Mouse (Mus musculus) forebrain, embryonic 13.5 days (tissue): ENCODE results near the gene Ahdc1. TPM values are rescaled to one million over a fixed set of nuclear protein-coding genes. Genes with fewer than 3 reads are reported as not detected.

ENCODE experiments used
- ATAC-seq: fragments of 200-750 bp; cut with Nextera tagmentation; 2 replicates; pipeline ENCODE4 v1.8.0; 2017
- H3K27ac ChIP-seq: fragments of 300-500 bp; sonication (generic); 2 replicates; pipeline ENCODE4 v1.5.1; 2015; ENCODE audit warnings: inconsistent platforms, mild to moderate bottlenecking, moderate library complexity
- H3K27me3 ChIP-seq: fragments of 300-500 bp; sonication (generic); 2 replicates; pipeline ENCODE4 v1.6.1; 2015; ENCODE audit warnings: mild to moderate bottlenecking, inconsistent platforms
- H3K36me3 ChIP-seq: fragments of 300-500 bp; sonication (generic); 2 replicates; pipeline ENCODE4 v1.6.1; 2015; ENCODE audit warnings: mild to moderate bottlenecking, inconsistent platforms; ENCODE audit not compliant: poor library complexity, severe bottlenecking
- H3K4me1 ChIP-seq: fragments of 300-500 bp; sonication (generic); 2 replicates; pipeline ENCODE4 v1.6.1; 2015; ENCODE audit warnings: inconsistent platforms
- H3K4me2 ChIP-seq: fragments of 300-500 bp; sonication (generic); 2 replicates; pipeline ENCODE4 v1.6.1; 2015; ENCODE audit warnings: inconsistent platforms, mild to moderate bottlenecking, moderate library complexity
- H3K4me3 ChIP-seq: fragments of 300-500 bp; sonication (generic); 2 replicates; pipeline ENCODE4 v1.5.1; 2015; ENCODE audit warnings: mild to moderate bottlenecking, inconsistent platforms
- H3K9ac ChIP-seq: fragments of 300-500 bp; sonication (generic); 2 replicates; pipeline ENCODE4 v1.6.1; 2015; ENCODE audit warnings: mild to moderate bottlenecking, inconsistent platforms
- H3K9me3 ChIP-seq: fragments of 300-500 bp; sonication (generic); replicated peaks from 2 replicates; pipeline ENCODE4 v1.6.1; 2016; ENCODE audit warnings: inconsistent platforms
- WGBS: fragments of 180-500 bp; shearing (Covaris S2); methylation state at CpG from one replicate; pipeline ENCODE4 v1.1.7; 2015; 5-methylcytosine and 5-hydroxymethylcytosine counted together
- polyA plus RNA-seq: library from polyadenylated mRNA; unstranded; fragments of >200 nt; fragmentation: Nextera tagmentation; extraction: Ambion mirVana; gene quantifications from 2 replicates; pipeline ENCODE4 v1.2.1, GENCODE M21; 2015

Gene Ahdc1
- polyA plus RNA-seq, 1 experiment from 2014 or later, result 7.3 TPM

DNA sequence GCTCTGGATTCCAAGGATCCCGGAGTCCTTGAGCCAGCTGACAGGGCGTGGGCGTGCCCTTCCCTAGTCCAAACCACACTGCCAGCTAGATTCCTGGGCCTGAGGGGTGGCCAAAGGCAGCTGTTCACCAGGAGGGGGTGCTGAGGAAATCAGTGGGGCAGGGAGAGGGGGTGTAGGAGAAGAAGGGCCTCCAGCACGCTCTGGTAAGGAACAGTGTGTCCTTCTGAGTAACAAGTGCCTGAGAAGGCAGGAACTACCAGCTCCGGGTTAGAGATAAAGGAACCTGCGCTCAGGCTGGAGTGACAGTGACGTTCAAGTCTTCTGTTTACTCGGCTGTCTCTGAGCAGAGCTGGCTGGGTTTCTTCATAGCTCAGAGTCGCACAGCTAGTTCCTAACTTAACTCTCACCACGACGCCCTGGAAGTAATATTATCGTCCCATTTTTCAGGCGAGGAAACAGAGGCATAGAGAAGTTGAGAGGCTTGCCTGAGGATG, 96.8 kb downstream of the Ahdc1 start:
- no peak for ATAC-seq
- Histone ChIP-seq H3K4me2 (no peak overlapping the region), H3K27ac (no peak overlapping the region), H3K9ac (no peak overlapping the region), H3K27me3 (no peaks in the 10 kb centered on the region), H3K4me1 (peaks cover 4% of the 10 kb centered on the region; the same call in 1 of the 2 replicates), H3K36me3 (no peaks in the 10 kb centered on the region), H3K9me3 (no peaks in the 10 kb centered on the region), H3K4me3 (no peak overlapping the region)
- WGBS, result 63% methylated on average over 13 of the region's 13 CpGs

DNA sequence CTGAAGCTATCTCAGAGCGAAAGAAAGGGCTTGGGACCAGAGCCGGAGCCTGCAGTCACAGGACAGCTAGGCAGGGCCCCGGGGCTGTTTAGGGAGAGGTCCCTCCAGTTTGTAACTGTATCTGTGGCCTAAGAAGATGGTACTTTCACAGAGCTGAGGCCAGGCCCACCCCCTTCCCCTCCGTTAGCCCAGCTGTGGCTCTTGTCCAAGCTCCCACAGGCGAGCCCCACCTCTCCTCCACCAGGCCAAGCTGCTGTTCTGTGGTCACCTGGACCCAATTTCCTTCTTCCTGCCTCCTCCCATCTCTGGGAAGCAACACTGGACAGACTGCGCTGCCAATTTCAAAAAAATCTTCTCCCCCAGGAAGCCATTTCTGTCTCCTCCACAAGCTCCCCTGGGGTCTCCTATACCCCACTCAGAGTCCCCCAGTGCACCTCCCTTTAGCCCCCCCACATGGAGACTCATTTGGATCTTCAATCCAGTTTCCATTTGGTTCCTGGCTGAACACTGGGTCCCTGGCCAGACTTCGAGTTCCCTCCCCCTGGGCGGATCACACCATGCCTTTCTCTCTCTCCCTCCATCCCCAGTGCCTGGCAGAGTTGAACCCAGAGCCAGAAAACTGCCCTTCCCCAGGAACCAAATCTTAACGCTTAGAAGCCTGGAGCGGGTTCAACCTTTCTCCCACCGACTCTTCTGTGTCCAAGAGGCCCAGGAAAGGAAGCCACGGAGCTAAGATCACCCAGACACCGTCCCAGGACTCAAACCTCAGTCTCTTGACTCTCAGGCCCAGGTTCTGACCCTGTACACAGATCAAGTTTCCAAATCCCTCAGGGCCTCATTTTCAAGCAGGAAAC, 97.6 kb downstream of the Ahdc1 start:
- Histone ChIP-seq H3K27ac (no peak overlapping the region), H3K4me2 (no peak overlapping the region), H3K9ac (no peak overlapping the region), H3K27me3 (no peaks in the 10 kb centered on the region), H3K36me3 (no peaks in the 10 kb centered on the region), H3K9me3 (no peaks in the 10 kb centered on the region), H3K4me3 (no peak overlapping the region), H3K4me1 (peaks cover under 1% of the 10 kb centered on the region; the same call in 1 of the 2 replicates)
- no peak for ATAC-seq
- 79% methylated on average over 13 of the region's 13 CpGs for WGBS

DNA sequence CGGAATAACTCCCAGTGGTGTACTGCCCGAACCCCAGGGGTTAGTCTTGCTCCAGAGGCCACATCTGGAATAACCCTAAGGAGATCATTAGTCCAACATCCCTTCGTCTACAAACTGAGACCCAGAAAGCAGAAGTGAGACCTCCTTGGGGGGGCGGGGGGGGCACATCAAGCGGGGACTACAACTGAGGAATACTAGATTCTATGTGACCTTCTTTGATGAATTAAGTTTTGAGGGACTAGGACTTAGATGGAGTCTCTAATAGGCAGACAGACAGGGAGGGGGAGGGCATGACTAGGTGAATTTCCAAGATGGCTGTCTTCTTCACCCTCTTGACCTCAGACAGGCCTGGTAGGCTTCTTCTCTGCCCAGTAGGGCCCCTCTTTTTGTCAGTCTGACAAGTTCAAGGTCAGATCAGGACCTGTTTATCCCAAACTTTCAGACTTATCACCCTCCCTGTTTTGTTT, 98.3 kb downstream of the Ahdc1 start:
- no peaks in the 10 kb centered on the region for H3K9me3 ChIP-seq
- no peaks in the 10 kb centered on the region for H3K4me1 ChIP-seq
- WGBS, result 81% methylated on average over 5 of the region's 5 CpGs
- no peaks in the 10 kb centered on the region for H3K27me3 ChIP-seq
- H3K4me3 ChIP-seq, result no peak overlapping the region
- no peak overlapping the region for H3K4me2 ChIP-seq
- H3K9ac ChIP-seq, result no peak overlapping the region
- no peaks in the 10 kb centered on the region for H3K36me3 ChIP-seq
- no peak overlapping the region for H3K27ac ChIP-seq
- no peak for ATAC-seq

DNA sequence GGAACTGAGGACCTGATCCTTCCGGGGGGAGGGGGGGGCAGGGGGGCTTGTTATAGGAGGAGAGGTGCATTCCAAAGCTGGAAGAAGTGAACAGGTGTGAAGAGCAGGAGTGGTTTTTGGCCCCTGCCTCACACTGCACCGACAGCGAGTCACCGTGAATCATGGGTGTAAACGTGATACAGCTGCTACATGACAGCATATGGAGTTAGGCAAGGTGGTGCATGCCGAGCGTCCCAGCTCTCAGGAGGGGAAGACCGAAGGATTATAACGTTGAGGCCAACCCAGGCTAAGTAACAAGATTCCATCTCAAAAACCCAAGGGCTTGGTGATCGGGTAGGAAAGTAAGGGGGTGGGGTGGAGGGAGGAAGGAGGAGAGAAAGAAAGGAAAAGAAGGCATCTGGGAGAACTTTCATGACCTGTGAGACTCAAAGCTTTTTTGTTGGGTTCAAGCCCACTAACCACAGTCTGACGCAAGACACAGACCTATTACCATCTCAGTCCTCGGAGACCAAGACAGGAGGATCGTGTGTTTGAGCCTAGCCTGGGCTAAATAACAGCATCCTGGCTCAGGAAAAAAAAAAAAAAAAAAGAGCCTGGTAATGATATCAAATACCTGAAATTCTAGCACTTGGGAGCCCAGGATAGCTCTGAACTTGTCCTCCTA, 101.2 kb downstream of the Ahdc1 start:
- no peak overlapping the region for H3K4me2 ChIP-seq
- no peaks in the 10 kb centered on the region for H3K36me3 ChIP-seq
- ATAC-seq, result no peak
- H3K4me3 ChIP-seq, result no peak overlapping the region
- 74% methylated on average over 13 of the region's 13 CpGs for WGBS
- H3K9ac ChIP-seq, result no peak overlapping the region
- H3K27ac ChIP-seq, result no peak overlapping the region
- H3K27me3 ChIP-seq, result no peaks in the 10 kb centered on the region
- H3K9me3 ChIP-seq, result no peaks in the 10 kb centered on the region
- H3K4me1 ChIP-seq, result peaks cover 6% of the 10 kb centered on the region

DNA sequence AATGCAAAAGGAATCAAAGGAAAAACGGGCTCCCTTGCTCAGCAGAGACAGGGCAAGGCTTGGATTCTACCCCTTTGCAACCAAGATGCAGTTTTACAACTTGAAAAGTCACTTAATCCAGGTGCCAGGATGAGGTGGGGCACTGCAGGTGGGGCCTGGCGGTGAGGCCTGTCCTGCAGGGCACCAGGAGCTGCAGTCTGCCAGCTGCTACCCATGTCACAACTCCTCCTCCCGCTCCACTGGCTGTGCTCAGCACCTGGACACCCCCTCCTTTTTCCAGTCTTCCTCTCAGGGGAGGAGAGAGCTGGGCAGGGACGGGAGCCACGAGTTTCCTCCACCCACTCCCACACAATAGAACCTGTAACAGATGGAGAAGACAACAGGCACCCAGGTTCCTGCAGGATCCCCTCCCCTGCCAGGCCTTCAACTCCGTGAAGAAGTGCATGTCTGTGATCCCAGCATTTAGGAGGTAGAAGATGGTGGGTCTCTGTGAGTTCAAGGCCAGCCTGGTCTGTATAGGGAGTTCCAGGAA, 102.4 kb downstream of the Ahdc1 start:
- no peak for ATAC-seq
- Histone ChIP-seq H3K4me1 (peaks cover 15% of the 10 kb centered on the region), H3K27me3 (no peaks in the 10 kb centered on the region), H3K9ac (no peak overlapping the region), H3K4me3 (no peak overlapping the region), H3K9me3 (no peaks in the 10 kb centered on the region), H3K27ac (no peak overlapping the region), H3K36me3 (no peaks in the 10 kb centered on the region), H3K4me2 (no peak overlapping the region)
- WGBS, result 60% methylated on average over 6 of the region's 6 CpGs

DNA sequence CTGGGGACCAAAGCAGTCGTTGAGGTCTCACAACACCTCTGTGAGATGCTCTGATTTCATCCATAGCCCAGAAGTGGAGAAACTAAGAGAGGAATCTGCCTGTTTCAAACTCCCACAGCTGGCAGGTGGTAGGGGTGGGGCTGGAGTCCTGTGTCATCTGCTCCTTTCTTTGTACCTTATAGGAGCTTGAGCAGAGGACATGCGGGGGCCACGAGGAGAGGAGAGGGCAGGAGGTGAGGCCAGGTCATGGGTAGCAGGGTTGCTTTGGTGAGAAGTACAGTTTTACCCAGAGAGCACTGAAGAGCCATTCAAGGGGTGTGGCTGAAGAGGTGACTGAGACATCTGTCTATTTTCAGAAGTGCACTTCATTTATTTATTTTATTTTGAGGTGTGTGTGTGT, 103.7 kb downstream of the Ahdc1 start:
- Histone ChIP-seq H3K27me3 (no peaks in the 10 kb centered on the region), H3K9ac (no peak overlapping the region), H3K4me3 (no peak overlapping the region), H3K4me2 (no peak overlapping the region), H3K9me3 (no peaks in the 10 kb centered on the region), H3K4me1 (peaks cover 15% of the 10 kb centered on the region), H3K27ac (no peak overlapping the region), H3K36me3 (no peaks in the 10 kb centered on the region)
- 89% methylated on average over 3 of the region's 3 CpGs for WGBS
- ATAC-seq, result no peak

DNA sequence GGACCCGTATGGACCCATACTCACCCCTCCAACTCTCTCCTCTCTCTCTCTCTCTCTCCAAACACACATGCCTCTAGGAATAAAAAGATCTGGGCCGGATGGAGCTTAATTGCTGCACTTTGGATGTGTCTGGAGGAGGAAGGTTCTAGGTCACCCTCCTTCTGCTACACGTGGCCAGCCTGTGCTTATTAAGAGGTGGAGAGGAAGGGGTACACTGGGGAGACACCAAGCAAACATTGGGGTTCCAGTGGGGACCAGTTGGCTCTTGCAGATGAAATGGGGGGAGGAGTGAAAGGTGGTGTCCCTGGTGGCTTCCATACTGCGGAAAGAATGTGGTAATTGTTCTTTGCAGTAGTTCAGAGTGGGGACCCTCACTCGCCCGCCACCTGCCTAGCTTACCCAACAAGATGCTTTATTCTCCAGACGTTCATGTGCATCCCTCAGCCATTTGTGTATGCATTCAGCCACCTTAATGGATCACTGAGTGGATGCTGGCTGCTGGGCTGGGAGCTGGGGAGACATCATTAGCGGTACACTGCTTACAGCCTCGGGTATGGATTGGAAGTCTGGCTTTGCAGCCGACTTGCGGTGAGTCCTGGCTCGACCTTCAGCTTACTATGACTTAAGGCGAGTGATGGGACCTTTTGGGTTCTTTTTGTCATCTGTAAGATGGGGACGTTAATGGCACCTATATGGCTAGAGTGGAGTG, 104.8 kb downstream of the Ahdc1 start:
- H3K9me3 ChIP-seq, result no peaks in the 10 kb centered on the region
- no peak overlapping the region for H3K4me3 ChIP-seq
- ATAC-seq, result no peak
- H3K4me1 ChIP-seq, result peaks cover 19% of the 10 kb centered on the region
- no peak overlapping the region for H3K4me2 ChIP-seq
- 70% methylated on average over 14 of the region's 14 CpGs for WGBS
- H3K9ac ChIP-seq, result no peak overlapping the region
- H3K36me3 ChIP-seq, result no peaks in the 10 kb centered on the region
- H3K27me3 ChIP-seq, result no peaks in the 10 kb centered on the region
- no peak overlapping the region for H3K27ac ChIP-seq

DNA sequence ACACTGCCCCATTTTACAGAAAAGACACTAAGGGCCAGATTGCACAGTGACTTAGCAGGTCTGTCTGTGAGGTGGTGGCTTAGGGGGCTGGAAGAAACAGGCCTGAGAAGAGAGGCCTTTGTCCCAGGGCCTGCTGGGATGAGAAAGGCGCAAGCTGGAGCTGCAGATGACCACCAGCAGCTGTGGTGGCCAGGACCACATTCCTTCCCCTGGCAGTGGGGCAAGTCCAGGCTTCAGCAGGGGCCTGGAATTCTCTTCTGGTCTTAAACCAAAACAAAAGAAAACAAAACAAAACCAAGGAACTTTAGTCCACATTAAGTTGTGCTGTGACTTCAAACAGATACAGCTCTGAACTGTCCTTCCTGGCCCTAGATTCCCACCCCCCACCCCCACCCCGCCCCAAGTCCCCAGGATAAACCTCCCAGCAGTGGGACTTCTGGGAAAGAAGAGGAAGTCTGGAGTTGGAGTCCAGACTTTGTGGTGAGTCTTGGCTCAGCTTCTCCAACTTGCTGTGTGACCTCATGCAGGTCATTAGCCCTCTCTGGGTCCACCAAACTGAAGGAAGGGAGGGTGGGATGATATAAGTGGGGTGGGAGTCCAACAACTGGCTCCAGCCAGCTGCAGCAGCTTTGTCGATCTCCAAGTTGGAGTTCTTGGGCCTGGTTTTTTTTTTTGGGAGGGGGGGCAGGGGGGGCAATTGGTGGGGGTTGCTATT, 105.9 kb downstream of the Ahdc1 start:
- no peak overlapping the region for H3K9ac ChIP-seq
- ATAC-seq, result no peak
- H3K4me3 ChIP-seq, result no peak overlapping the region
- no peaks in the 10 kb centered on the region for H3K9me3 ChIP-seq
- H3K4me2 ChIP-seq, result no peak overlapping the region
- H3K27me3 ChIP-seq, result no peaks in the 10 kb centered on the region
- no peaks in the 10 kb centered on the region for H3K36me3 ChIP-seq
- H3K27ac ChIP-seq, result peak overlapping the region; percentile 81
- 72% methylated on average over 3 of the region's 3 CpGs for WGBS
- H3K4me1 ChIP-seq, result peaks cover 21% of the 10 kb centered on the region

DNA sequence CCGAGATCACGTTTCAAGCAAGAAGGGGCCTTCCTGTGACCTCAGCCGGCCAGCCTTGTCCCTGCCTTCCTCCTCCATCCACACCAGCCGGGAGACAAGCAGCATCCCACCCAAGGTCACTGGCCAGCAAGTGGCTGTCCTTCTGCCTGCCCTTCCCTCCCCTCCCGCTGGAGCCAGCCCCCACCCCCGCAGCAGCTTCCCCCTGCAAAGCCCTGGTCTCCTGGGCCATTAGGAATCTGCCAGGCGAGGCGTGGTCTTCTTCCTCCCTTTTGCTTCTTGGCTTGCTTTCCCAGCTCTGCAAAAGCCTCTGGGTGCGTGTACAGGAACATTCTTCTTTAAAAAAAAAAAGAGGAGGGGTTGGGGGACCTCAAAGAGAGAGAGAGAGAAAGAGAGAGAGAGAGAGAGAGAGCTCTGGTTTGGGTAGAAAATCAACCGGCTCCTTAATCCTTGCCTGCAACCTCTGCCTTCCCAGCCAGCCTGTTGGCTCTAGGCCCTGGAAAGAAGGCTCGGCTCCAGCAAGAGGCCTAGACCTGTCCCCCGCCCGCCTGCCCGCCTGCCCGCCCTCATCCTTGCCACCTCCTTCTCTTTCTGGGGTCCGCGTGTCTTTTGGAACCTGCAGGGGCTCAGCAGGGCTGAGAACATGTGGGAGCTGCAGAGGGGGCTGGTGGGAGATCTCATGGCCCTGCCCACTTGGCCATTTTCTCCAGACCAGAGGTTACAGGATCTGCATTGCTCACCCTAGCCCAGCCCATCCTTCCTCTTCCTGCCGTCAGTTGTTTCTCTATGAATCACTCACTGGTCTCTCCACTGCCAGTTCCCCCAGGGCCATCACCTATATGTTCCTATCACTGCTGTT, 106.7 kb downstream of the Ahdc1 start:
- Histone ChIP-seq H3K4me2 (peak overlapping the region; percentile 15), H3K9ac (peak overlapping the region; percentile 34; the same call in 1 of the 2 replicates), H3K4me1 (peaks cover 21% of the 10 kb centered on the region), H3K9me3 (no peaks in the 10 kb centered on the region), H3K27me3 (no peaks in the 10 kb centered on the region), H3K36me3 (no peaks in the 10 kb centered on the region), H3K4me3 (no peak overlapping the region), H3K27ac (peak overlapping the region; percentile 81)
- WGBS, result 20% methylated on average over 18 of the region's 18 CpGs
- ATAC-seq, result peak; percentile 55

DNA sequence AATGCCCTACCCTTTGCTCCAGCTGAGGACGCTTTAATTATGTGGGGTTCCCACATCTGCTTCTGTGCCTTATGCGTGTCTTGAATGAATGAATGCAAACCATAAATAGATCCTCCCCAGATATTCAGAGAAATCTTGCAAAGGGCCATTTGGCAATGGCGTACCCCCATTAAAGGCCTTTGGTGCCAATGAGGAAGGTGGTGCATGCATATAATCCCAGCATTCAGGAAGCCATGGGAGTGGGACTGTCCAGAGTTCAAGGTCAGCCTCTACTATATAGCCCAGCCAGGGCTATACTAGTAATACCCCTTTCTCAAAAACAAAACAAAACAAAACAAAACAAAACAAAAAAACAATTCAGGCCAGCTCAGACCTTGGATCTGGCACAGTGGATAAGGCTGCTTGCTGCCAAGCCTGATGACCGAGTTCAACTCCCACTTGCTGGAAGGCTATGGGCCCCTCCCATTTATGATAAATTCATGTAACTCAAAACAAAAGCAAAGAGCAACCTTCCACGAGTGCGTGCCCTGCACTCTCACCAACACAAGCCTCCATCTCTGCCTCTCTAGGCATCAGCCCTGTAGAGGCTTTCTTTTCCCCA, 107.8 kb downstream of the Ahdc1 start:
- 80% methylated on average over 6 of the region's 6 CpGs for WGBS
- no peaks in the 10 kb centered on the region for H3K9me3 ChIP-seq
- H3K9ac ChIP-seq, result no peak overlapping the region
- no peak overlapping the region for H3K4me3 ChIP-seq
- ATAC-seq, result no peak
- peaks cover 21% of the 10 kb centered on the region for H3K4me1 ChIP-seq
- no peak overlapping the region for H3K27ac ChIP-seq
- no peaks in the 10 kb centered on the region for H3K27me3 ChIP-seq
- H3K36me3 ChIP-seq, result no peaks in the 10 kb centered on the region
- H3K4me2 ChIP-seq, result no peak overlapping the region
